Mouse (Mus musculus) lung, embryonic 15.5 days (tissue): ENCODE measurements around the gene Atp6v0c. TPM values are rescaled to one million over a fixed set of nuclear protein-coding genes. Genes with fewer than 3 reads are reported as not detected.

Experiments
- ATAC-seq: fragments of 200-750 bp; cut with Nextera tagmentation; 2 replicates; pipeline ENCODE4 v1.8.0; 2017; ENCODE audit warnings: moderate number of reproducible peaks, borderline replicate concordance; ENCODE audit not compliant: low FRiP score, low TSS enrichment; ENCODE audit errors: extremely low read depth
- H3K27ac ChIP-seq: fragments of 300-500 bp; sonication (generic); 2 replicates; pipeline ENCODE4 v1.5.1; 2015; ENCODE audit warnings: moderate library complexity, mild to moderate bottlenecking, inconsistent platforms
- H3K27me3 ChIP-seq: fragments of 300-500 bp; sonication (generic); 2 replicates; pipeline ENCODE4 v1.6.1; 2015; ENCODE audit warnings: inconsistent platforms
- H3K36me3 ChIP-seq: fragments of 300-500 bp; sonication (generic); 2 replicates; pipeline ENCODE4 v1.6.1; 2015; ENCODE audit warnings: inconsistent platforms
- H3K4me1 ChIP-seq: fragments of 300-500 bp; sonication (generic); 2 replicates; pipeline ENCODE4 v1.6.1; 2015; ENCODE audit warnings: inconsistent platforms
- H3K4me2 ChIP-seq: fragments of 300-500 bp; sonication (generic); 2 replicates; pipeline ENCODE4 v1.6.1; 2015; ENCODE audit warnings: inconsistent platforms, mild to moderate bottlenecking, moderate library complexity
- H3K4me3 ChIP-seq: fragments of 300-500 bp; sonication (generic); 2 replicates; pipeline ENCODE4 v1.5.1; 2015; ENCODE audit warnings: mild to moderate bottlenecking, inconsistent platforms
- H3K9ac ChIP-seq: fragments of 300-500 bp; sonication (generic); 2 replicates; pipeline ENCODE4 v1.6.1; 2015; ENCODE audit warnings: inconsistent platforms
- H3K9me3 ChIP-seq: fragments of 300-500 bp; sonication (generic); 2 replicates; pipeline ENCODE4 v1.6.1; 2016; ENCODE audit warnings: inconsistent platforms
- WGBS: fragments of 180-500 bp; shearing (Covaris S2); methylation state at CpG from one replicate; pipeline ENCODE4 v1.1.7; 2015; 5-methylcytosine and 5-hydroxymethylcytosine counted together
- polyA plus RNA-seq: library from polyadenylated mRNA; unstranded; fragments of >200 nt; fragmentation: Nextera tagmentation; extraction: Ambion mirVana; gene quantifications from 2 replicates; pipeline ENCODE4 v1.2.1, GENCODE M21; 2015

Atp6v0c gene
- polyA plus RNA-seq = 447 and 455 TPM in 2 replicates

DNA sequence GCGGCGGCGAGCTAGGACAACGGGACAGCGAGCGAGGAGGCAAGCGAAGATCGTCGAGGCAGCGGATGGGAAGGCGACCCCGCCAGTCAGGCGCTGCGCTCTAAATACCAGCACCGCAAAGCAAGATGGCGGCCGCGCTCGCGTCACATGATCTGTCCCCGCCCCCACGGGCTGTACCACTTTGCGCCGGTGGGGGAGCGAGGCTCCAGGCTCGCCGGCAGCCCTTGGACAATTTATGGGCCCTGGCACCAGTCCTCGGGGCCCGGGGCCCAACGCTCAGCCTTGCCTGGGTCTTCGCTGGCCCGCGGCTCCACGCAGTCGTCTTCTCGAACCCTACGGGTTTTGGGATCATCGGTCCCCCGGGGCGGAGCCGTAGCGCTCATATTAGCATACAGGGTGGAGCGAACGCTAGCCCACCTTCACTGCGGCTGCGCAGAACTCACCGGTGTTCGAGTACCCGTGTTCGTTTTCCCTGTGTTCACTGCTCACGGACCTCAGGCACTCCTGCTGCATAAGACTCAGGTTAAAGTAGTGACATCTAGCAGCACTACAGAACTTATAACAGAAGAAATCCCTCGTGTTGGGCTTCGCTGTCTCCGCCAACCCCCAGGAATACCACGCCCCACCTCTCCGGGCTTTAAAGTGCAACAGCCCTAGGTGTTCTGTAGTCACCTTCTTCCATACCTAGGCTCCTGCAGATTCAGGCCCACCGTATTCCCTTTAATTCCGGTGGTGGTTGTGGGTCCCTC lies at the start of gene Atp6v0c:
TSS of gene Atp6v0c (minus strand) at position 386 of the 749 bp plus-strand sequence.
- H3K4me3 ChIP-seq = peak within 1 kb of the TSS; percentile 92
- H3K9me3 ChIP-seq = no peaks in the 10 kb centered on the region
- peak; percentile 93 for ATAC-seq
- peaks cover 27% of the 10 kb centered on the region for H3K4me1 ChIP-seq
- peak within 1 kb of the TSS; percentile 82 for H3K9ac ChIP-seq
- peaks cover 20% of the 10 kb centered on the region for H3K36me3 ChIP-seq
- WGBS = under 1% methylated on average over 58 of the region's 58 CpGs
- H3K27me3 ChIP-seq = no peaks in the 10 kb centered on the region
- peak within 1 kb of the TSS; percentile 97 for H3K27ac ChIP-seq
- H3K4me2 ChIP-seq = peak within 1 kb of the TSS; percentile 85

- Histone ChIP-seq H3K9me3 (no peaks in the 10 kb centered on the region), H3K4me1 (peaks cover 23% of the 10 kb centered on the region), H3K9ac (no peak overlapping the region), H3K36me3 (peaks cover 20% of the 10 kb centered on the region), H3K27me3 (no peaks in the 10 kb centered on the region), H3K4me2 (no peak overlapping the region), H3K27ac (no peak overlapping the region), H3K4me3 (no peak overlapping the region)
- ATAC-seq = no peak
- 71% methylated on average over 4 of the region's 4 CpGs for WGBS
These were observed 47.3 kb upstream of the Atp6v0c start for GRCm38 (mm10) chr17:24216836-24217235.

- peaks cover 20% of the 10 kb centered on the region for H3K36me3 ChIP-seq
- 0 out of 2 replicates have a peak, but pooled peaks cover 6% of the 10 kb centered on the region for H3K27me3 ChIP-seq
- no peak overlapping the region for H3K4me3 ChIP-seq
- no peak for ATAC-seq
- peaks cover 40% of the 10 kb centered on the region for H3K4me1 ChIP-seq
- 53% methylated on average over 6 of the region's 6 CpGs for WGBS
- no peak overlapping the region for H3K4me2 ChIP-seq
- no peaks in the 10 kb centered on the region for H3K9me3 ChIP-seq
- H3K27ac ChIP-seq = 0 out of 2 replicates have a peak overlapping the region, but pooled peaks have one; percentile 1
- no peak overlapping the region for H3K9ac ChIP-seq
These were observed 43.7 kb upstream of the Atp6v0c start for GRCm38 (mm10) chr17:24213186-24213585.

DNA sequence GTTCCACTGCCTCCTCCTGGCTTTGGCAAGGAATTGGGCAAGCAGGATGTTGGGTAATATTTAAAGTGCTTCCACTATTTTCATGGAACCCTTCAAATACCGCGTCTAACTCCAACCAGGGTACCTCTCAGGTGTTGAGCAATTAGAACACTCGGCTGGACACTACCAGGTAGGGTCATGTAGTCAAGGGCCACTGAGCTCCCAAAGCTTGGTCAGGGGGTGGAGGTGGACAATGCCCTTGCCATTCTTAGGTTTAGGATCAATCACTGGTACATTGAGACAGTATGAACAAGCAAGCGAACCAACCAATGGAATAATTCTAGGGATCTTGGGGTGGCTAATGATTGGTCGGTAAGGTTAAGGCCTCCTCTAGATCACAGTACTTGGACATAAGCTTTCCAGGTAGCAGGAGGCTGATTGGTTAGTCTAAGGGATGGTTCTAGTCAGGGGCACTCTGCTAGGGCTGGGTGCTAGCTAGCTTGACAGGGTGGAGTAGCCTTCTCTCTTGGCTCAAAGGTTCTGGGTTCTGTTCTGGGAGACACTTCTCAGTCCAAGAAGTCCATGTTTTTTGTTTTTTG lies 43.0 kb upstream of the Atp6v0c start:
- Histone ChIP-seq H3K4me2 (peak overlapping the region; percentile 96), H3K4me3 (peak overlapping the region; percentile 45), H3K27me3 (0 out of 2 replicates have a peak, but pooled peaks cover 12% of the 10 kb centered on the region), H3K27ac (peak overlapping the region; percentile 74; the same call in 1 of the 2 replicates), H3K9ac (no peak overlapping the region), H3K36me3 (peaks cover 17% of the 10 kb centered on the region), H3K4me1 (peaks cover 45% of the 10 kb centered on the region), H3K9me3 (no peaks in the 10 kb centered on the region)
- no peak for ATAC-seq
- 27% methylated on average over 5 of the region's 5 CpGs for WGBS

GRCm38 (mm10) chr17:24211631-24212440 lies 42.3 kb upstream of the Atp6v0c start:
- 2% methylated on average over 37 of the region's 37 CpGs for WGBS
- Histone ChIP-seq H3K4me1 (peaks cover 52% of the 10 kb centered on the region), H3K36me3 (peaks cover 16% of the 10 kb centered on the region), H3K4me3 (peak overlapping the region; percentile 45), H3K4me2 (peak overlapping the region; percentile 96), H3K27me3 (peaks cover 18% of the 10 kb centered on the region; the same call in 1 of the 2 replicates), H3K9ac (peak overlapping the region; percentile 65), H3K27ac (peak overlapping the region; percentile 74), H3K9me3 (no peaks in the 10 kb centered on the region)
- no peak; the same call in 1 of the 2 replicates for ATAC-seq

GRCm38 (mm10) chr17:24210591-24210990 lies 41.1 kb upstream of the Atp6v0c start:
- no peak for ATAC-seq
- H3K9me3 ChIP-seq = no peaks in the 10 kb centered on the region
- H3K4me1 ChIP-seq = peaks cover 65% of the 10 kb centered on the region
- 79% methylated on average over 3 of the region's 3 CpGs for WGBS
- peaks cover 9% of the 10 kb centered on the region for H3K36me3 ChIP-seq
- no peak overlapping the region for H3K9ac ChIP-seq
- no peak overlapping the region for H3K4me3 ChIP-seq
- peak overlapping the region; percentile 96; the same call in 1 of the 2 replicates for H3K4me2 ChIP-seq
- H3K27ac ChIP-seq = 0 out of 2 replicates have a peak overlapping the region, but pooled peaks have one; percentile 74
- H3K27me3 ChIP-seq = peaks cover 26% of the 10 kb centered on the region

GRCm38 (mm10) chr17:24209916-24210240 lies 40.4 kb upstream of the Atp6v0c start:
- Histone ChIP-seq H3K27me3 (peaks cover 26% of the 10 kb centered on the region), H3K9me3 (no peaks in the 10 kb centered on the region), H3K9ac (no peak overlapping the region), H3K36me3 (peaks cover 2% of the 10 kb centered on the region; the same call in 1 of the 2 replicates), H3K27ac (peak overlapping the region; percentile 87), H3K4me2 (peak overlapping the region; percentile 98), H3K4me3 (no peak overlapping the region), H3K4me1 (peaks cover 68% of the 10 kb centered on the region)
- ATAC-seq = no peak
- WGBS = 64% methylated on average over 3 of the region's 3 CpGs

DNA sequence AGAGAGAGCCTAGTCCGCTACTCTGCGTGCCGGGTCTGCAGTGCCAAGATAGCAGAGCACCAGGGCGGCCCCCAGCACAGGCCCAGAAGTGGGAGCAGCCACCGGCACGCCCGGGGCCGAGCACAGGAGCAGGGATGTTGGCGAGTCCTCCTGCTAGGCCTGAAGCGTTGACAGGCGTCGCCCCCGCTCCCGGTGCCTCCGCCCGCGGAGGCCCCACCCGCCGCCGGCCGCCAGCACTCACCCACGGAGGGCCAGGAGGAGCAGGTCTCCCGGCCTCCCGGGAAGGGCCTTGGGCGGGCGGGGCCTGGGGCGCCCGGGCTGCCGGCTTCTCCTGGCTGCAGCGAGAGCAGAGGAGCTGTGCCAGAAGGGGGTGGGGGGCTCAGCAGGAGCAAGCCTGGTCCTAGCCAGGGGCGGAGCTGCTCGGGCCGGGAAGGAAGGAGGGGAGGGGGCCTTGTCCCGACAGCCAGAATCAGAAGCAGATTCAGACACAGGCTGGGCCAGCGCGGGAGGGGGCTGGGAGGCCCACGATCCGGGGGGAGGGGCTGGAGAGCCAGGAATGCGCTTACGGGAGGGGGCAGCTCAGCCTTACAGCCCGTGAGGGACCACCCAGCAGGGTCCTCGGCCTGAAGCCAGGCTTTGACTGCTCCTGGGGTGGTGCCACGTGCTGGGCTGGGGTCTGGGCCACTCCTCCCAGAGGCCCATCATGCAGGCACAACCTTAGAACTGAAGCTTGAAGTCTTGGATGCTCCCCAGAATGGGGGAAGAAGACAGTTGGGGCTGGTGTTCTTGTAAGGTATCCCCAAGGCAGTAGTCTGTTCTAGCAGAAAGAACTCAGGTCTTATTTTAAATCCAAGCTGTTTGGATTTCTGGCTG lies 39.8 kb upstream of the Atp6v0c start, which contains the start of gene Ntn3:
TSS of gene Ntn3 (minus strand) at position 489 of the 873 bp plus-strand sequence.
- no peaks in the 10 kb centered on the region for H3K36me3 ChIP-seq
- H3K27ac ChIP-seq = peak within 1 kb of the TSS; percentile 87
- under 1% methylated on average over 42 of the region's 43 CpGs for WGBS
- peak within 1 kb of the TSS; percentile 51 for H3K9ac ChIP-seq
- H3K4me1 ChIP-seq = peaks cover 74% of the 10 kb centered on the region
- no peaks in the 10 kb centered on the region for H3K9me3 ChIP-seq
- ATAC-seq = peak; percentile 58
- peaks cover 26% of the 10 kb centered on the region for H3K27me3 ChIP-seq
- peak within 1 kb of the TSS; percentile 75 for H3K4me3 ChIP-seq
- H3K4me2 ChIP-seq = peak within 1 kb of the TSS; percentile 98

DNA sequence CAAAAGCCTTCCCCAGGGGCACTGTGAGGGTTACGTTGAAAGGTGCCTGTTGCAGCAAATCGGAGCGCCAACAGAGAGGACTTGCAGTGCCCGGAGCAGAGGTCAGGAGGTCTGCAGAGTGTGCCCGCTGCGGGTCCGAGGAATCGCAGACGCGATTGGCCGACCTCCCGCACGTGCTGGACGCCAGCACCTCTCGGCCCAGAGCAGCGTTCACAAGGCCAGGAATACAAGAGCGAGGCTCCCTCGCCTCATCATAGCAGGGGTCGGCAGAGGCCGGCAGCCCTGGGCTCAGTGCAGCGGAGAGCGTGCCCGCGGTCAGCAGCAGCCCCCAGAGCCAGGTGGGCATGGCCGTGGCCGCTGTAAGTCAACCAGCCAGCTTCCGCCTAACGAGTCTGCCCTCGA lies 39.1 kb upstream of the Atp6v0c start:
- Histone ChIP-seq H3K27ac (peak overlapping the region; percentile 87), H3K9me3 (no peaks in the 10 kb centered on the region), H3K4me3 (peak overlapping the region; percentile 75), H3K4me1 (peaks cover 77% of the 10 kb centered on the region), H3K4me2 (peak overlapping the region; percentile 98), H3K9ac (peak overlapping the region; percentile 51), H3K36me3 (no peaks in the 10 kb centered on the region), H3K27me3 (peaks cover 26% of the 10 kb centered on the region)
- ATAC-seq = peak; percentile 0; the same call in 1 of the 2 replicates
- under 1% methylated on average over 29 of the region's 29 CpGs for WGBS

- Histone ChIP-seq H3K9me3 (no peaks in the 10 kb centered on the region), H3K4me2 (peak overlapping the region; percentile 98), H3K4me3 (peak overlapping the region; percentile 75), H3K27ac (peak overlapping the region; percentile 87), H3K36me3 (no peaks in the 10 kb centered on the region), H3K4me1 (peaks cover 81% of the 10 kb centered on the region), H3K27me3 (peaks cover 26% of the 10 kb centered on the region), H3K9ac (peak overlapping the region; percentile 51)
- WGBS = 50% methylated on average over 34 of the region's 34 CpGs
- no peak for ATAC-seq
These were observed 38.5 kb upstream of the Atp6v0c start for GRCm38 (mm10) chr17:24207768-24208640.
